Mouse (Mus musculus): ENCODE data around the gene Mybl2. TPM values are rescaled to one million over a fixed set of nuclear protein-coding genes. Genes with fewer than 3 reads are reported as not detected.
"Not testable (repeated sequence)": the region's sequence is repeated elsewhere in the genome, so short reads cannot be mapped to it uniquely, and the experiment has no call there.

Mybl2 gene
- polyA plus RNA-seq, 1 experiment from 2014 or later, result 65.1 TPM

GRCm38 (mm10) chr2:163054891-163055494, 506 bp downstream of the Mybl2 start:
- WGBS, result under 1% methylated on average over 38 of the region's 38 CpGs

GRCm38 (mm10) chr2:163055715-163056114, 1.2 kb downstream of the Mybl2 start:
- DNase-seq (ENCODE audit: extremely low spot score, low spot score), result no peak
- 44% methylated on average over 5 of the region's 5 CpGs for WGBS
- Histone ChIP-seq H3K4me3 (peak overlapping the region; percentile 86), H3K4me1 (peaks cover 50% of the 10 kb centered on the region), H3K9me3 (no peaks in the 10 kb centered on the region), H3K27ac (peak overlapping the region; percentile 94), H3K27me3 (ENCODE audit: poor library complexity, severe bottlenecking) (peaks cover 8% of the 10 kb centered on the region; the same call in 1 of the 2 replicates), H3K36me3 (replicated peaks) (peaks cover 20% of the 10 kb centered on the region)

More at GRCm38 (mm10) chr2:163054891-163055494, 506 bp downstream of the Mybl2 start:
- Histone ChIP-seq H3K4me1 (peaks cover 50% of the 10 kb centered on the region), H3K9me3 (no peaks in the 10 kb centered on the region), H3K27me3 (ENCODE audit: poor library complexity, severe bottlenecking) (peaks cover 8% of the 10 kb centered on the region; the same call in 1 of the 2 replicates), H3K36me3 (replicated peaks) (peaks cover 17% of the 10 kb centered on the region), H3K27ac (peak overlapping the region; percentile 94), H3K4me3 (peak overlapping the region; percentile 86)
- peak; percentile 59 for DNase-seq (ENCODE audit: extremely low spot score, low spot score)

- DNase-seq (ENCODE audit: extremely low spot score, low spot score), result no peak
- Histone ChIP-seq H3K27me3 (ENCODE audit: poor library complexity, severe bottlenecking) (peaks cover 8% of the 10 kb centered on the region; the same call in 1 of the 2 replicates), H3K9me3 (no peaks in the 10 kb centered on the region), H3K4me1 (peaks cover 48% of the 10 kb centered on the region), H3K27ac (no peak overlapping the region), H3K4me3 (peak overlapping the region; percentile 86; the same call in 1 of the 2 replicates), H3K36me3 (replicated peaks) (peaks cover 29% of the 10 kb centered on the region)
- WGBS, result 87% methylated on average over 9 of the region's 9 CpGs
These were observed 2.1 kb downstream of the Mybl2 start for GRCm38 (mm10) chr2:163056584-163056983.

GRCm38 (mm10) chr2:163058981-163059380, 4.5 kb downstream of the Mybl2 start:
- peaks cover 35% of the 10 kb centered on the region for H3K4me1 ChIP-seq

GRCm38 (mm10) chr2:163060630-163061029, 6.1 kb downstream of the Mybl2 start:
- Histone ChIP-seq H3K9me3 (no peaks in the 10 kb centered on the region), H3K4me1 (peaks cover 18% of the 10 kb centered on the region), H3K36me3 (replicated peaks) (peaks cover 69% of the 10 kb centered on the region), H3K27ac (no peak overlapping the region), H3K27me3 (ENCODE audit: poor library complexity, severe bottlenecking) (no peaks in the 10 kb centered on the region), H3K4me3 (no peak overlapping the region)
- DNase-seq (ENCODE audit: extremely low spot score, low spot score), result no peak
- WGBS, result 87% methylated on average over 6 of the region's 6 CpGs

More at GRCm38 (mm10) chr2:163058981-163059380, 4.5 kb downstream of the Mybl2 start:
- not testable (repeated sequence) for DNase-seq (ENCODE audit: extremely low spot score, low spot score); H3K27me3 ChIP-seq (ENCODE audit: poor library complexity, severe bottlenecking); H3K4me3 ChIP-seq; H3K9me3 ChIP-seq; H3K27ac ChIP-seq
- whole genome bisulfite sequencing, result 94% methylated on average over 7 of the region's 7 CpGs
- peaks cover 53% of the 10 kb centered on the region for H3K36me3 ChIP-seq (replicated peaks)

GRCm38 (mm10) chr2:163061203-163062118, 7.0 kb downstream of the Mybl2 start:
- H3K27me3 ChIP-seq (ENCODE audit: poor library complexity, severe bottlenecking), result no peaks in the 10 kb centered on the region
- no peak overlapping the region for H3K4me3 ChIP-seq
- H3K36me3 ChIP-seq (replicated peaks), result peaks cover 77% of the 10 kb centered on the region
- no peak for DNase-seq (ENCODE audit: extremely low spot score, low spot score)
- peaks cover 10% of the 10 kb centered on the region for H3K4me1 ChIP-seq
- WGBS, result 90% methylated on average over 8 of the region's 8 CpGs
- no peaks in the 10 kb centered on the region for H3K9me3 ChIP-seq
- no peak overlapping the region for H3K27ac ChIP-seq

GRCm38 (mm10) chr2:163062119-163062508, 7.6 kb downstream of the Mybl2 start:
- H3K36me3 ChIP-seq (replicated peaks), result peaks cover 82% of the 10 kb centered on the region
- H3K27ac ChIP-seq, result no peak overlapping the region
- no peak overlapping the region for H3K4me3 ChIP-seq
- 82% methylated on average over 6 of the region's 6 CpGs for WGBS
- no peaks in the 10 kb centered on the region for H3K9me3 ChIP-seq
- no peak for DNase-seq (ENCODE audit: extremely low spot score, low spot score)
- no peaks in the 10 kb centered on the region for H3K27me3 ChIP-seq (ENCODE audit: poor library complexity, severe bottlenecking)
- peaks cover 4% of the 10 kb centered on the region; the same call in 1 of the 2 replicates for H3K4me1 ChIP-seq

- H3K4me3 ChIP-seq, result no peak overlapping the region
- H3K27me3 ChIP-seq (ENCODE audit: poor library complexity, severe bottlenecking), result no peaks in the 10 kb centered on the region
- no peak for DNase-seq (ENCODE audit: extremely low spot score, low spot score)
- no peak overlapping the region for H3K27ac ChIP-seq
- peaks cover 99% of the 10 kb centered on the region for H3K36me3 ChIP-seq (replicated peaks)
- no peaks in the 10 kb centered on the region for H3K9me3 ChIP-seq
- WGBS, result 97% methylated on average over 6 of the region's 6 CpGs
- H3K4me1 ChIP-seq, result no peaks in the 10 kb centered on the region
These were observed 11.8 kb downstream of the Mybl2 start for GRCm38 (mm10) chr2:163066326-163066725.

GRCm38 (mm10) chr2:163067233-163067632, 12.7 kb downstream of the Mybl2 start:
- no peak for DNase-seq (ENCODE audit: extremely low spot score, low spot score)
- Histone ChIP-seq H3K4me1 (no peaks in the 10 kb centered on the region), H3K27ac (no peak overlapping the region), H3K36me3 (replicated peaks) (peaks cover 99% of the 10 kb centered on the region), H3K27me3 (ENCODE audit: poor library complexity, severe bottlenecking) (no peaks in the 10 kb centered on the region), H3K4me3 (no peak overlapping the region), H3K9me3 (no peaks in the 10 kb centered on the region)
- WGBS, result 91% methylated on average over 1 of the region's 1 CpGs

- 88% methylated on average over 3 of the region's 3 CpGs for WGBS
- no peak for DNase-seq (ENCODE audit: extremely low spot score, low spot score)
- Histone ChIP-seq H3K27ac (no peak overlapping the region), H3K4me3 (no peak overlapping the region), H3K4me1 (no peaks in the 10 kb centered on the region), H3K9me3 (no peaks in the 10 kb centered on the region), H3K36me3 (replicated peaks) (peaks cover 97% of the 10 kb centered on the region), H3K27me3 (ENCODE audit: poor library complexity, severe bottlenecking) (no peaks in the 10 kb centered on the region)
These were observed 15.7 kb downstream of the Mybl2 start for GRCm38 (mm10) chr2:163070213-163070612.

- peaks cover 97% of the 10 kb centered on the region for H3K36me3 ChIP-seq (replicated peaks)
- no peaks in the 10 kb centered on the region for H3K4me1 ChIP-seq
- H3K27ac ChIP-seq, result no peak overlapping the region
- no peaks in the 10 kb centered on the region for H3K9me3 ChIP-seq
- H3K27me3 ChIP-seq (ENCODE audit: poor library complexity, severe bottlenecking), result no peaks in the 10 kb centered on the region
- no peak for DNase-seq (ENCODE audit: extremely low spot score, low spot score)
- no peak overlapping the region for H3K4me3 ChIP-seq
- 87% methylated on average over 3 of the region's 3 CpGs for WGBS
These were observed 17.1 kb downstream of the Mybl2 start for GRCm38 (mm10) chr2:163071590-163071989.

GRCm38 (mm10) chr2:163073023-163073757, 18.7 kb downstream of the Mybl2 start:
- no peak for DNase-seq (ENCODE audit: extremely low spot score, low spot score)
- Histone ChIP-seq H3K27ac (no peak overlapping the region), H3K36me3 (replicated peaks) (peaks cover 97% of the 10 kb centered on the region), H3K9me3 (no peaks in the 10 kb centered on the region), H3K4me1 (no peaks in the 10 kb centered on the region), H3K27me3 (ENCODE audit: poor library complexity, severe bottlenecking) (no peaks in the 10 kb centered on the region), H3K4me3 (no peak overlapping the region)
- WGBS, result 94% methylated on average over 9 of the region's 9 CpGs

All from forebrain, embryonic 10.5 days (tissue).